Mouse (Mus musculus): Measurements from ENCODE around the gene Camta1. TPM values are rescaled to one million over a fixed set of nuclear protein-coding genes. Genes with fewer than 3 reads are reported as not detected.

The Camta1 gene
- polyA plus RNA-seq, 1 experiment from 2014 or later = 122 TPM

DNA sequence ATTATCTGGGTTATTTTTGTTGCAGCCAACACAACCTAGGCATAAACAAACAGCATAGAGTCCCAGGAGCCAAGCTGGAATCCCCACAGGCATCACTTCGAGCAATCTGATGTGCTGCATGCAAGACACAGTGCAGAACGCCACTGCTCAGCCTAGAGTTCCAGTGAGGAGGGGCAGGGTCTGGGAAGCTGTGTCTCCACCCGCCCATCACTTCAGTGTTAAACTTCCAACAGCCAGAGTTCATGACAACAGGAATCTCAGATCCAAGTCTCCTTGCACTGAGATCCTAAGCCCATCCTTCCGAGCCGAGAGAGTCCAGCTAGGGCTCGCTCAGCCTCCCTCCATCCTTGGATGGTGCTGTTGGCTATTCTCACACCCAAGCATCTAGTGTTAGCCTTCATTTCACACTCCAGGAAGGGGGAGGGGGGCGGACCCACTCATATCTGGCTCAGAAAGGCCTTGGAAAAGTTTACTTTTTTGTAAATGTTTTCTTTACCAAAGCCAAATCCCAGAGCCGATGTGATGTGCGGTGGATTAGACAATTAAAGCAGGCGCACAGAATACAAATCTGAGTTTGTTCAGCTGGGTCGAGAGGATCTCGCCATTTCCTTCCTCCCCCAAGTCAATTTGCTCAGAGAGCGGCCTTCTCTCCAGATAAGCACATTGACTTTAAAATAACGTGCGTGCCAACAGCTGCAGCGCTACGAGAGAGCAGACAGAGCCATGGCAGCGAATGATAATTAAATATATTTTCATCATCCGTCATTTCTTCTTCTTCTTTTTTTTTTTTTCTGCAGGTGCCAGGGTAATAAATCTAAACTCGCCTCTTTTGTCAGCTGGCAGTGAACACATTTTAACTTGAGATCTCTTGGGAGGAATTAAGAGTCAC lies 120.2 kb downstream of the Camta1 start:
- Histone ChIP-seq H3K9me3 (no peaks in the 10 kb centered on the region), H3K4me3 (no peak overlapping the region), H3K4me1 (peaks cover 17% of the 10 kb centered on the region), H3K36me3 (replicated peaks) (no peaks in the 10 kb centered on the region), H3K27ac (no peak overlapping the region), H3K27me3 (ENCODE audit: poor library complexity, severe bottlenecking) (no peaks in the 10 kb centered on the region)
- WGBS = 84% methylated on average over 20 of the region's 20 CpGs
- DNase-seq (ENCODE audit: extremely low spot score, low spot score) = no peak

GRCm38 (mm10) chr4:151739348-151739956 lies 122.2 kb downstream of the Camta1 start:
- Histone ChIP-seq H3K27ac (no peak overlapping the region), H3K36me3 (replicated peaks) (no peaks in the 10 kb centered on the region), H3K4me3 (no peak overlapping the region), H3K4me1 (peaks cover 9% of the 10 kb centered on the region; the same call in 1 of the 2 replicates), H3K27me3 (ENCODE audit: poor library complexity, severe bottlenecking) (no peaks in the 10 kb centered on the region), H3K9me3 (no peaks in the 10 kb centered on the region)
- 87% methylated on average over 12 of the region's 12 CpGs for WGBS
- no peak for DNase-seq (ENCODE audit: extremely low spot score, low spot score)

GRCm38 (mm10) chr4:151738875-151739274 lies 122.8 kb downstream of the Camta1 start:
- H3K27me3 ChIP-seq (ENCODE audit: poor library complexity, severe bottlenecking) = no peaks in the 10 kb centered on the region
- no peaks in the 10 kb centered on the region for H3K36me3 ChIP-seq (replicated peaks)
- H3K27ac ChIP-seq = 0 out of 2 replicates have a peak overlapping the region, but pooled peaks have one; percentile 8
- 88% methylated on average over 11 of the region's 11 CpGs for WGBS
- H3K4me3 ChIP-seq = no peak overlapping the region
- peaks cover 9% of the 10 kb centered on the region; the same call in 1 of the 2 replicates for H3K4me1 ChIP-seq
- no peaks in the 10 kb centered on the region for H3K9me3 ChIP-seq
- DNase-seq (ENCODE audit: extremely low spot score, low spot score) = no peak

DNA sequence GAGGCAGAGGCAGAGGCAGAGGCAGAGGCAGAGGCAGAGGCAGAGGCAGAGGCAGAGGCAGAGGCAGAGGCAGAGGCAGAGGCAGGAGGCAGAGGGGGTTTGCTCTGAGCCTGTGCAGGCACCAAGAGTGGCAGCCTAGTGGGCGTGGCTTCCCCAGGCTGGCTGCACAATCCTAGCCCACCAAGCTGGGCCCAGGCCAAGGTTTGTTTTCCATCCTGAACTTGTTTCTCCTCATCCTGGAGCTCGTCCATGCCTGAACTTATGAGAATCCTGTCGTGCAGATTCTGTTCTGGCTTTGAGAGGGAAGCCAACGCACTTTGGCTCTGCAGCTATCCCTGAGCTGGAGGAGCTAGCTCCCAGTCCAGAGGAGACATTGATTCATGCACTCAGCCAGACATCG lies 123.4 kb downstream of the Camta1 start:
- Histone ChIP-seq H3K4me1 (peaks cover 9% of the 10 kb centered on the region; the same call in 1 of the 2 replicates), H3K4me3 (no peak overlapping the region), H3K9me3 (no peaks in the 10 kb centered on the region), H3K36me3 (replicated peaks) (no peaks in the 10 kb centered on the region), H3K27ac (no peak overlapping the region), H3K27me3 (ENCODE audit: poor library complexity, severe bottlenecking) (no peaks in the 10 kb centered on the region)
- DNase-seq (ENCODE audit: extremely low spot score, low spot score) = no peak
- WGBS = 88% methylated on average over 5 of the region's 5 CpGs

- Histone ChIP-seq H3K4me1 (0 out of 2 replicates have a peak, but pooled peaks cover 5% of the 10 kb centered on the region), H3K4me3 (no peak overlapping the region), H3K27me3 (ENCODE audit: poor library complexity, severe bottlenecking) (no peaks in the 10 kb centered on the region), H3K27ac (no peak overlapping the region), H3K36me3 (replicated peaks) (no peaks in the 10 kb centered on the region), H3K9me3 (no peaks in the 10 kb centered on the region)
- 80% methylated on average over 10 of the region's 10 CpGs for WGBS
- no peak for DNase-seq (ENCODE audit: extremely low spot score, low spot score)
Observed at GRCm38 (mm10) chr4:151732668-151733067, 129.0 kb downstream of the Camta1 start.

GRCm38 (mm10) chr4:151730037-151730759 lies 131.5 kb downstream of the Camta1 start:
- peaks cover 12% of the 10 kb centered on the region for H3K4me1 ChIP-seq
- H3K36me3 ChIP-seq (replicated peaks) = no peaks in the 10 kb centered on the region
- no peak for DNase-seq (ENCODE audit: extremely low spot score, low spot score)
- H3K27me3 ChIP-seq (ENCODE audit: poor library complexity, severe bottlenecking) = no peaks in the 10 kb centered on the region
- H3K4me3 ChIP-seq = no peak overlapping the region
- no peak overlapping the region for H3K27ac ChIP-seq
- 79% methylated on average over 4 of the region's 4 CpGs for WGBS
- no peaks in the 10 kb centered on the region for H3K9me3 ChIP-seq

GRCm38 (mm10) chr4:151729116-151729515 lies 132.6 kb downstream of the Camta1 start:
- no peak overlapping the region for H3K27ac ChIP-seq
- no peaks in the 10 kb centered on the region for H3K27me3 ChIP-seq (ENCODE audit: poor library complexity, severe bottlenecking)
- H3K4me3 ChIP-seq = no peak overlapping the region
- DNase-seq (ENCODE audit: extremely low spot score, low spot score) = no peak
- no peaks in the 10 kb centered on the region for H3K9me3 ChIP-seq
- 91% methylated on average over 4 of the region's 4 CpGs for WGBS
- no peaks in the 10 kb centered on the region for H3K36me3 ChIP-seq (replicated peaks)
- peaks cover 13% of the 10 kb centered on the region for H3K4me1 ChIP-seq

DNA sequence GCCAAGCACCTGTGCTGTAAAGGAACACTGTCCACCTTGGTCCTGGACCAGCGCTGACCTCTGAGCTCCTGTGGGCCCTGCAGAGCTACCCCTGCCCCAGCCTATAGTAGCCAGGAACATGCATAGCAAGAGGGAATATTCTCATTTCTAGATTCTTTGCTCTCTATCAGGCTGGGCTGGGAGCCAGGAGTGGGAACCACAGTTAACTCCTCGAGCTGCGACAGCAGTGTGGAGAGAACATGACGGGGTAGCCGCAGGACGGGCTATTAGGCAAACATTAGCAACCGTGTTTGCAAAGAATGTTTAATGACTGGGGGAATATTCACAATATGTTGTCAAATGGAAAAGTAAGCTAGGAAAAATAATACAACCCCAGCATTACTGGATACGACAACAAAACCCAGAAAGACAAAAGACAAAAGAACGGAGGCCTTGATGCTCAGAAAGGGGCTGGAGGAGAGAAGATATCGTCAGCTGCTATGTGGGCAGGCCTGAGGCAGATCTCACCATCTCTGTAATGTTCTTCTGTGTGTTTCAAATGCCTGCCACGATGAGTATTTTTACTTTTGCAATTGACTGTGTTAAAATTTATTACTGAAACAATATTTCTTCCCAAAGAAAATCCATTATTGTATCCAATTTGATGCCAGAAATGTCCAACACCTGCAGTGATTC lies 133.1 kb downstream of the Camta1 start:
- H3K4me3 ChIP-seq = no peak overlapping the region
- no peaks in the 10 kb centered on the region for H3K27me3 ChIP-seq (ENCODE audit: poor library complexity, severe bottlenecking)
- WGBS = 91% methylated on average over 11 of the region's 11 CpGs
- H3K4me1 ChIP-seq = peaks cover 13% of the 10 kb centered on the region
- H3K36me3 ChIP-seq (replicated peaks) = no peaks in the 10 kb centered on the region
- no peak for DNase-seq (ENCODE audit: extremely low spot score, low spot score)
- no peak overlapping the region for H3K27ac ChIP-seq
- no peaks in the 10 kb centered on the region for H3K9me3 ChIP-seq

- Histone ChIP-seq H3K4me3 (no peak overlapping the region), H3K9me3 (no peaks in the 10 kb centered on the region), H3K36me3 (replicated peaks) (no peaks in the 10 kb centered on the region), H3K27ac (no peak overlapping the region), H3K27me3 (ENCODE audit: poor library complexity, severe bottlenecking) (no peaks in the 10 kb centered on the region), H3K4me1 (peaks cover 8% of the 10 kb centered on the region)
- 58% methylated on average over 2 of the region's 2 CpGs for WGBS
- DNase-seq (ENCODE audit: extremely low spot score, low spot score) = no peak
Observed at GRCm38 (mm10) chr4:151726396-151726795, 135.3 kb downstream of the Camta1 start.

DNA sequence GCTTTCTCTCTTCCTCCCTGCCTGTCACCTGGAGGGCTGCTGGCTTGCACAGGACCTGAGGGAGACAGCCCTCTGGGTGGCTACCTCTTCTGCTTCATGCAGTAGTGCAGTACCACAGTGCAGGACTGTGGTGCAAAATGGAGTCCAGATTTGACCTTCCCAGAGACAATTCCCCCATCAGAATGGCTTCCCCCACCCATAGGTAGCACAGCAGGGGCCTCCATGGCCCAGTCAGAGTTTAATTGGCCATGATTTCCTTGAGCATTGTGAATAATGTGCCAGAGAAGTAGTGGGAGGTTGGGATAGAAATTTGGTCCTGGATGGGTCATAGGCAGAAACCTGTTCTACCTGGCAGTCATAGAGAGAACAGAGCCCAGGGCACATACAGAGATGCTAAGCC lies 136.8 kb downstream of the Camta1 start:
- H3K4me3 ChIP-seq = no peak overlapping the region
- H3K9me3 ChIP-seq = no peaks in the 10 kb centered on the region
- H3K27ac ChIP-seq = no peak overlapping the region

DNA sequence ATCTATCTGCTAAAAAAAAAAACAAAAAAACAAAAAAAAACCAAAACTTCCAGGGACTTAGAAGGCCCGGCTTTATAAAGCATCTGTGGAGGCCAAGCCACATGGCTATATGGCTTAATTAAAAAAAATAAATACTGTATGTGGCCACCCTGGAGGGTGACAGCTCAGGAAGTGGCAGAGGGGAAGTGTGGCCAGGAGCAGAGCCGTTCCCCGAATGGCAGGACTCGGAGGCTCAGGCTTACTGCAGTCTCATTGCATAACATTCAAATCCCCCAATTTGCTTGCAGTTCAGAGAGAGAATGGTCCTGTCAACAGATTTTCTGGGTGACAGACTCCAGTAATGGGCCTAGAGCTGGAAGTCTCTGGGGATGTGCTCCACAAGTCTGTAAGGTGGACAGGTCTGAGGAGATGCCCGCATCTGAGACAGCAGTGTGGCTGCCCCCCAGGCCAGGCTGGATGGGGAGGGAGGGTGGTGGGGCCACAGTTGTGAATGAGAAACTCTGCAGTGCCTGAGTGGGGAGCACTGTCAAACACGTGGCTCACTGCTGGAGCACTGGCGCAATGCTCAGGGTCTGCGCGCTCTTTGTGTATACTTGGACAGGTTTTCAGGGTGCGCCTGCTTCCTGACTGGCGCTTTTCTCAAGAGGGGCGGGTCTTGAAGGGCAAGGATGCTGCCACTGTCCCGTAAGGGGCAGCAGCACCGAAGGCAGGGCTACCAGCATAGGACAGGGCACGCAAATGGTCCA lies 140.8 kb downstream of the Camta1 start:
- no peaks in the 10 kb centered on the region for H3K36me3 ChIP-seq (replicated peaks)
- no peak overlapping the region for H3K27ac ChIP-seq
- H3K4me3 ChIP-seq = no peak overlapping the region
- H3K9me3 ChIP-seq = no peaks in the 10 kb centered on the region
- H3K27me3 ChIP-seq (ENCODE audit: poor library complexity, severe bottlenecking) = no peaks in the 10 kb centered on the region
- peaks cover 39% of the 10 kb centered on the region for H3K4me1 ChIP-seq
- WGBS = 85% methylated on average over 15 of the region's 15 CpGs
- DNase-seq (ENCODE audit: extremely low spot score, low spot score) = no peak

More for the DNA sequence above, 136.8 kb downstream of the Camta1 start:
- H3K36me3 ChIP-seq (replicated peaks) = no peaks in the 10 kb centered on the region
- H3K4me1 ChIP-seq = peaks cover 16% of the 10 kb centered on the region
- no peaks in the 10 kb centered on the region for H3K27me3 ChIP-seq (ENCODE audit: poor library complexity, severe bottlenecking)
- no peak for DNase-seq (ENCODE audit: extremely low spot score, low spot score)
